In genomic region chr3:84024512-84025072, GRCm38 (mm10) we compare ENCODE assay signal across 25 mouse cellular contexts. TPM values are rescaled to one million over a fixed set of nuclear protein-coding genes. Genes with fewer than 3 reads are reported as not detected.
DNase-seq lines count a peak whose midpoint lies in the region; ATAC-seq and TF ChIP-seq lines count a peak whose summit lies in the region.
"Had no signal": no experiment of that assay in that cellular context is flagged by ENCODE, and none has a peak within 500 bp of the region (broad histone marks: within the 10 kb centered on the region; RNA-seq: fewer than 3 reads in every experiment).

No protein-coding gene starts in this region.

- H3K4me1 ChIP-seq in forebrain, embryonic 13.5 days, result peaks cover 87% of the 10 kb centered on the region
- H3K4me1 ChIP-seq in forebrain, embryonic 15.5 days, result peaks cover 77% of the 10 kb centered on the region
- peaks cover 80% of the 10 kb centered on the region for H3K4me1 ChIP-seq in neural tube, embryonic 13.5 days (replicated peaks)
- peaks cover 54% of the 10 kb centered on the region for H3K4me1 ChIP-seq in neural tube, embryonic 15.5 days
- H3K4me1 ChIP-seq in limb, embryonic 12.5 days (replicated peaks), result peaks cover 64% of the 10 kb centered on the region
- H3K4me1 ChIP-seq in lung, postnatal 0 days (ENCODE audit: insufficient read depth, low read depth, low read length), result peaks cover 8% of the 10 kb centered on the region; the same call in 1 of the 2 replicates

- ATAC-seq in forebrain, embryonic 13.5 days, result 0 out of 2 replicates have a peak, but pooled peaks have one; percentile 5
- ATAC-seq in forebrain, embryonic 15.5 days (replicated peaks), result no peak
- peak; percentile 22; the same call in 1 of the 2 replicates for ATAC-seq in neural tube, embryonic 13.5 days (ENCODE audit: low read depth)
- no peak for ATAC-seq in neural tube, embryonic 15.5 days (ENCODE audit: low FRiP score)
- ATAC-seq in limb, embryonic 12.5 days (ENCODE audit: insufficient number of reproducible peaks, insufficient read depth, low FRiP score, low TSS enrichment, low read depth), result no peak
- no peak for ATAC-seq in lung, postnatal 0 days
- ATAC-seq in megakaryocyte, adult 5-6 weeks (ENCODE audit: poor library complexity, severe bottlenecking), result no peak
- ATAC-seq: liver, embryonic 12.5 days; liver, postnatal 0 days had no signal

- no peak overlapping the region for H3K4me2 ChIP-seq in forebrain, embryonic 13.5 days
- no peak overlapping the region for H3K4me2 ChIP-seq in forebrain, embryonic 15.5 days (replicated peaks)
- H3K4me2 ChIP-seq in neural tube, embryonic 13.5 days, result no peak overlapping the region
- no peak overlapping the region for H3K4me2 ChIP-seq in neural tube, embryonic 15.5 days
- no peak overlapping the region for H3K4me2 ChIP-seq in limb, embryonic 12.5 days
- H3K4me2 ChIP-seq in lung, postnatal 0 days (replicated peaks; ENCODE audit: low read depth, low read length), result no peak overlapping the region
- H3K4me2 ChIP-seq: heart, embryonic 13.5 days; kidney, embryonic 15.5 days; liver, embryonic 12.5 days had no signal

- no peaks in the 10 kb centered on the region for H3K27me3 ChIP-seq in forebrain, embryonic 13.5 days
- H3K27me3 ChIP-seq in forebrain, embryonic 15.5 days, result no peaks in the 10 kb centered on the region
- no peaks in the 10 kb centered on the region for H3K27me3 ChIP-seq in neural tube, embryonic 13.5 days
- H3K27me3 ChIP-seq in neural tube, embryonic 15.5 days (replicated peaks), result no peaks in the 10 kb centered on the region
- H3K27me3 ChIP-seq in limb, embryonic 12.5 days, result no peaks in the 10 kb centered on the region
- H3K27me3 ChIP-seq in lung, postnatal 0 days (replicated peaks; ENCODE audit: insufficient read depth, low read length), result no peaks in the 10 kb centered on the region
- H3K27me3 ChIP-seq: heart, embryonic 13.5 days; kidney, embryonic 15.5 days; liver, embryonic 12.5 days had no signal

- DNase-seq in lung, postnatal 0 days (ENCODE audit: low spot score), result no peak
- no peak for DNase-seq in right cerebral cortex, postnatal 36 days (ENCODE audit: low spot score in 2 of 2)
- DNase-seq: adrenal gland, postnatal 36 days; cerebellum, adult 2 months; cerebellum, postnatal 14 days; gastrocnemius, postnatal 10 days; heart, postnatal 10 days; kidney, adult 18-20 months; kidney, postnatal 25 days; liver, postnatal 0 days; lung, postnatal 10 days; retina, postnatal 1 day; right cerebral cortex, postnatal 14 days; thymus, adult 18-20 months; thymus, postnatal 25 days had no signal

- TF ChIP-seq EP300 in lung, postnatal 0 days (IDR thresholded peaks at IDR 0.05), result no peak

- H3K9ac ChIP-seq in forebrain, embryonic 13.5 days, result no peak overlapping the region
- no peak overlapping the region for H3K9ac ChIP-seq in forebrain, embryonic 15.5 days (replicated peaks)
- H3K9ac ChIP-seq in neural tube, embryonic 13.5 days, result no peak overlapping the region
- H3K9ac ChIP-seq in neural tube, embryonic 15.5 days (replicated peaks), result no peak overlapping the region
- H3K9ac ChIP-seq in limb, embryonic 12.5 days (replicated peaks), result no peak overlapping the region
- no peak overlapping the region for H3K9ac ChIP-seq in lung, postnatal 0 days (replicated peaks; ENCODE audit: low read depth)
- H3K9ac ChIP-seq: heart, embryonic 13.5 days; kidney, embryonic 15.5 days; liver, embryonic 12.5 days; liver, postnatal 0 days had no signal

- WGBS in forebrain, embryonic 13.5 days, result 65% methylated on average over 12 of the region's 12 CpGs
- WGBS in forebrain, embryonic 15.5 days, result 65% methylated on average over 12 of the region's 12 CpGs
- 64% methylated on average over 12 of the region's 12 CpGs for WGBS in neural tube, embryonic 13.5 days
- WGBS in neural tube, embryonic 15.5 days, result 61% methylated on average over 12 of the region's 12 CpGs
- 52% methylated on average over 12 of the region's 12 CpGs for WGBS in limb, embryonic 12.5 days
- WGBS in lung, postnatal 0 days, result 84% methylated on average over 12 of the region's 12 CpGs

- peaks cover 48% of the 10 kb centered on the region for H3K36me3 ChIP-seq in forebrain, embryonic 13.5 days (ENCODE audit: poor library complexity, severe bottlenecking)
- peaks cover 22% of the 10 kb centered on the region for H3K36me3 ChIP-seq in forebrain, embryonic 15.5 days
- peaks cover 18% of the 10 kb centered on the region for H3K36me3 ChIP-seq in neural tube, embryonic 13.5 days
- H3K36me3 ChIP-seq in neural tube, embryonic 15.5 days, result no peaks in the 10 kb centered on the region
- peaks cover 40% of the 10 kb centered on the region for H3K36me3 ChIP-seq in limb, embryonic 12.5 days
- no peaks in the 10 kb centered on the region for H3K36me3 ChIP-seq in lung, postnatal 0 days (ENCODE audit: insufficient read depth, low read length)

- H3K4me3 ChIP-seq in forebrain, embryonic 13.5 days, result no peak overlapping the region
- H3K4me3 ChIP-seq in forebrain, embryonic 15.5 days, result no peak overlapping the region
- H3K4me3 ChIP-seq in neural tube, embryonic 13.5 days, result no peak overlapping the region
- H3K4me3 ChIP-seq in neural tube, embryonic 15.5 days (replicated peaks), result no peak overlapping the region
- no peak overlapping the region for H3K4me3 ChIP-seq in limb, embryonic 12.5 days (replicated peaks)
- no peak overlapping the region for H3K4me3 ChIP-seq in lung, postnatal 0 days (ENCODE audit: low read depth, low read length)
- H3K4me3 ChIP-seq: heart, embryonic 13.5 days; kidney, embryonic 15.5 days; liver, embryonic 12.5 days had no signal

- no peaks in the 10 kb centered on the region for H3K9me3 ChIP-seq in forebrain, embryonic 13.5 days (replicated peaks)
- no peaks in the 10 kb centered on the region for H3K9me3 ChIP-seq in forebrain, embryonic 15.5 days
- no peaks in the 10 kb centered on the region for H3K9me3 ChIP-seq in neural tube, embryonic 13.5 days
- H3K9me3 ChIP-seq in neural tube, embryonic 15.5 days (replicated peaks), result no peaks in the 10 kb centered on the region
- no peaks in the 10 kb centered on the region for H3K9me3 ChIP-seq in limb, embryonic 12.5 days
- H3K9me3 ChIP-seq in lung, postnatal 0 days (ENCODE audit: low read length), result no peaks in the 10 kb centered on the region
- H3K9me3 ChIP-seq: heart, embryonic 13.5 days; kidney, embryonic 15.5 days; liver, embryonic 12.5 days had no signal

- H3K27ac ChIP-seq in forebrain, embryonic 13.5 days, result no peak overlapping the region
- H3K27ac ChIP-seq in forebrain, embryonic 15.5 days (replicated peaks), result no peak overlapping the region
- H3K27ac ChIP-seq in neural tube, embryonic 13.5 days (replicated peaks), result peak overlapping the region; percentile 20
- H3K27ac ChIP-seq in neural tube, embryonic 15.5 days (replicated peaks), result no peak overlapping the region; the same call in 1 of the 2 replicates
- H3K27ac ChIP-seq in limb, embryonic 12.5 days, result 0 out of 2 replicates have a peak overlapping the region, but pooled peaks have one; percentile 1
- no peak overlapping the region for H3K27ac ChIP-seq in lung, postnatal 0 days (ENCODE audit: low read length)
- H3K27ac ChIP-seq: heart, embryonic 13.5 days; kidney, embryonic 15.5 days; liver, embryonic 12.5 days; macrophage had no signal

- TF ChIP-seq CTCF in lung, postnatal 0 days (IDR thresholded peaks at IDR 0.05), result no peak

RNA-seq across cellular contexts. Expression of gene Tmem131l, which starts 15.4 kb away (rescaled TPM):
- polyA plus RNA-seq in forebrain, embryonic 13.5 days (2015; fragmentation: Nextera tagmentation; extraction: Ambion mirVana), result 125 and 139 TPM in 2 replicates
- polyA plus RNA-seq in forebrain, embryonic 15.5 days (2015; fragmentation: Nextera tagmentation; extraction: Ambion mirVana), result 125 and 130 TPM in 2 replicates
- 75.1 and 75.3 TPM in 2 replicates for polyA plus RNA-seq in neural tube, embryonic 13.5 days (2015; fragmentation: Nextera tagmentation; extraction: Ambion mirVana)
- polyA plus RNA-seq in neural tube, embryonic 15.5 days (2015; fragmentation: Nextera tagmentation; extraction: Ambion mirVana), result 43.0 and 71.5 TPM in 2 replicates
- polyA plus RNA-seq in limb, embryonic 12.5 days (2016; fragmentation: Nextera tagmentation; extraction: Ambion mirVana), result 68.1 and 72.0 TPM in 2 replicates
- polyA plus RNA-seq in lung, postnatal 0 days (2015; fragmentation: Nextera tagmentation; extraction: Ambion mirVana), result 18.4 and 21.3 TPM in 2 replicates
- 40.0 and 63.5 TPM in 2 replicates for total RNA-seq in megakaryocyte, adult 5-6 weeks (2015)
- 29.7 and 40.2 TPM in 2 replicates for total RNA-seq in megakaryocyte, adult 5-6 weeks (2017)

Comparison
In these comparisons a context has a peak if more than half of its experiments do, and no peak if none do; other contexts are left out.
1. ATAC-seq: peak in forebrain, embryonic 13.5 days (single experiment) and neural tube, embryonic 13.5 days (single experiment); none in forebrain, embryonic 15.5 days (single experiment), neural tube, embryonic 15.5 days (single experiment), limb, embryonic 12.5 days (single experiment), lung, postnatal 0 days (single experiment) and megakaryocyte, adult 5-6 weeks (single experiment).
2. H3K27ac ChIP-seq: peak in neural tube, embryonic 13.5 days (single experiment) and limb, embryonic 12.5 days (single experiment); none in forebrain, embryonic 13.5 days (single experiment), forebrain, embryonic 15.5 days (single experiment), neural tube, embryonic 15.5 days (single experiment) and lung, postnatal 0 days (single experiment).